Mouse (Mus musculus): ENCODE measurements around the gene Atrip.
A peak's percentile ranks its signal among the peaks of the same experiment; 100 is the strongest.

Atrip gene

DNA sequence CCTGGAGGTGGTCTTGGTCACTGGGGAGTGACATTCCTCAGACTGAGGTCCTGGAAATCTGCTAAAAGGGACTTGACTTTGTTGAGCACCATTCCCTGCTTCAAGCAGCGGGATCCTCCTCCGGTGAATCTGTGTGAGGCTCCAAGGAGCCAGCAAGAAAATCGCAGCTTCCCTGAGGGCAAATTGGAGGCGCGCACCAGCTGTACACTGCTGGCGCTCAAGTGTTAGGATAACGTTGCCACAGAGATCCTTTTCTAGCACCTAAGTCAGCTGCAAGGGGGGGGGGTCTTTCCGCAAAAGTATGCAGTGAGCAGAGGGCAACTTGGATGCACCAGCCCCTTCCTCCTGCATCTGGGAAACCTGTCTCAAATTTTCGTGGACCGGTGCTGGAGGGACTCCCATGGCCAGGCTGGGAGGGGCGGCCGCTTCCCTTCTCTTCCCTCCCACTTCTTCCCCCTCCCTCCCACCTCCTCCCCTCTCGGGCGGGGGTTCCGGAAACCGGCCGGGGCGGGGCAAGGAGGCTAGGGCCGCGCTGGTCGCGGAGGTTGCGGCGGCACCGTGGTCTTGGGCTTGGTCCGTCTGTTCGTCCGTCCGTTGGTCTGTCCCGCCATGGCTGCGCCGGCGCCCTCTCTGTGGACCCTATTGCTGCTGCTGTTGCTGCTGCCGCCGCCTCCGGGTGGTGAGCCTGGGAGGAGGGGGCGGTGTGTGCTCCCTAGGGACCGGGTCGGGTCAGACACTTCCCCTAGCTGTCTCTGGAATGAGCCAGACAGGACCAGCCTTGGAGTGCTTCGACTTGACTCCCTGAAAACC, 35.6 kb downstream of the Atrip start, which contains the start of gene Shisa5:
Shisa5 (plus strand) TSS at position 480 of the 810 bp plus-strand sequence.
- DNase-seq (ENCODE audit: low spot score) = peak; percentile 86

DNA sequence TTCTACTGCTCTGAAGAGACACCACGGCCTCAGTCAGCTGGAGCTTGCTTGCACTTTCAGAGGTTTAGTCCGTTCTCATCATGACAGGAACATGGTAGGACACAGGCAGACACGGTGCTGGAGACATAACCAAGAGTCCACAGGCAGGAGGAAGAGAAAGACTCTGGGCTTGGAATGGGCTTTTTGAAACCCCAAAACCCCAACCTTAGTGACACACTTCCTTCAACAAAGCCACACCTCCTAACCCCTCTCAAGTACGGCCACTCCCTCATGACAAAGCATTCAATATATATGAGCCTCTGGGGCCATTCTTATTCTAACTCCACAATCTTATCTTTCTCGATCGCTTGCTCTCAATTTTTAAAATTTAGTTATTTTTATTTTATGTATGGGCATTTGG, 41.5 kb downstream of the Atrip start:
- no peak for DNase-seq (ENCODE audit: low spot score)

DNA sequence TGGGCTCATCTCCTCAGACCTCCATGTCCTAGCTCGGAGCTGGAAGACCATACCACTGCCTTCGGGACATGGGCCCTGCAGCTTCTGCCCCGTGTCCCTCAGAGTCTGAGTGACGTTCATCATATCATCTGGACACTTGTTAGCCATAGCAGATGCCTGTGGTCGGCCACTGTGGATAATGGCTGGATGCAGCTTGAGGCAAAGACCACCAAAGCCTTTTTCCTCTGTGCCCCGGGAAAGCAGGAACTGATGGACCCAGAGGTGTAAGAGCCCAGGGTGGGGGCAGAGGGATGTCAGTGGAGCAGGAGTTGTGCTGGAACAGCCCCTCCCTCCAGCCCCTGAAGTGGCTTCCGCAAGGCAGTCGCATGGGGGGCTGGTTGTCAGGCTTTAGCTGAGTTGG, 42.2 kb downstream of the Atrip start:
- no peak for DNase-seq (ENCODE audit: low spot score)

DNA sequence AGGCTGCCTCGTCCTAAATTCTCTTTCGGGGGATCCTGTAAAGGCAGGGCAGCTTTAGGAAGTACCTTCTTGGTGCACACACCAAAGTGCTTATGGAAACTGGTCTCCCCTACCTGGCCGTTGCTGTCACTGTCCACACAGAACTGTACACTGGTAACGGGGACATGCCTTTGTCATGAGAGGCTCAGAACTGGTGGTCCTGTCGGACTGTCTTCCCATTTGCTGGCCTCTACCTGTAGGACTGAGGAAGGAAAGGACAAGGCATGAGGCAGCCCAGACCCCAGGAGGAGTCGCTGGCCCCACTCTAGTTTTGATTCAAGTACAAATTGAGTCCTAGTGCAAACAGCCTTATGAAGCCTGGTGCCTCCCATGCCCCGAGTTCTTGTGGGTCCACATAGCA, 42.9 kb downstream of the Atrip start:
- no peak for DNase-seq (ENCODE audit: low spot score)

DNA sequence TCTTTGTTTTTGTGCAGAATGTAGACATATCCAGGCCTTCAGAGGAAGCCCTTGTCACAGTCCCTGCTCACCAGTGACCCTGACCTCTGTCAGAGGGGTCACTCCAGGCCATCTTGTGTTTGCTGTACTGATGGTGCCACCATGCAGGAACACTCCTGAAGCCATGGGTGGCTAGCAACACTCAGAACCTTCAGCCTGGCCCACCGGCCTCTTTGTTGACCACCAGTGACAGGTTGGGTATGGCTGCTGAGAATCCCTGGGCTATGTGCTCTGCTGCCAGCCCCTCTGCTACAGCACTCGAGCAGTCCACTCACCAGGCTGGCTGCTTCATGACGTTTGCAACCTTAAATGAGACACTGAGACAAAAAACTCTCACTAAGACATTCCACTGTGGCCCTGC, 43.6 kb downstream of the Atrip start:
- no peak for DNase-seq (ENCODE audit: low spot score)

DNA sequence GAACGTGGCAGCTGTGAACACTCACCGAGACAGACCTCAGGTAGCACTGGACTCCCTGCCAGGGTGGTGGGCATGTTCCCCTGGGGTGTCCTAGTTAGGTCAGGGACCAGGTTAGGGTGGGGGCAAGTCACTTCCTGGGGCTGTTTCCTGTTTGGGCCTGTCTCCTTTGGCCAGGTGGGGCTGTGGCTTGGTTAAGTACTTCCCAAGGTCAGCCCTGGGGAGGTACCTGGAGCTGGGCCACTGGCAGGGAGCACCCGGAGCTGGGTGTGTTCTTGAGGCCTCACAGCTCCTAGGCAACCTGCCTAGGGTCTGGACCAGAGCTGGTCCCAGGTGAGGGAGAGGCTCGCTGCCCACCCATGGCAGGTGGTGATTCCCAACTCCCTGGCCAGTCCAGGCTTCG, 45.0 kb downstream of the Atrip start:
- DNase-seq (ENCODE audit: low spot score) = no peak

DNA sequence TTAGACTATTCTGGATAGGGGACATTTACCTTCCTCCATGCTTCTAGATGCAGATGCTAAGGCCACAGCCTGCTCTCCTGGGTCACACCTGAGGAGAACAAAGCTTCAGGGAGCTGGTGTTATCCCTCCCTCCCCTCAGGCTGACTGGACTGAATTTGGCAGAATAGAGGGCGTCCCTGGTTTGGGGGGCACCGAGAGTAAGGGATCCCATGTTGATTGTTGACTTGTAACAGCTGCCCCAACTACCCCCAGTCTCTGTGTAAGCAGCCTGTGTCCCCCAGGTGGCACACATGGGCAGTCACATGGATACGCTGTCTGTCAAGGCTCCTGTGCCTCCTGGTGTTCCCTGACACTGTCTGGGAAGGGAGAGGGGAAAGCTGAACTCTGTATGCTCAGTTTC, 45.5 kb downstream of the Atrip start:
- DNase-seq (ENCODE audit: low spot score) = no peak

DNA sequence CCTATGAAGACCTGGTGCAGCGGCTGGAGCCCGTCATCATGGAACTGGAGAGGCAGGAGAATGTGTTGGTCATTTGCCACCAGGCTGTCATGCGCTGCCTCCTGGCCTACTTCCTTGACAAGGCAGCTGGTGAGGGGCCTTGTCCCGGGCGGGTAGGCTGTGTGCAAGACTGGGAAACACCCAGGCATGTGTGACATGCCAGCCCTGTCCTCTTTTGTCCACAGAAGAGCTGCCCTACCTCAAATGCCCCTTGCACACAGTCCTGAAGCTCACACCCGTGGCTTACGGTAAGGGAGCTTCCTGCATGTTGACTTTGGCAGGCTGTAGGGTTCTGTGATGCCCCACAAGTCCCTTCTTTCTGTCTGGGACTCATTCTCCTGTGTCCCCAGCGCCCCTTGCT, 46.4 kb downstream of the Atrip start:
- DNase-seq (ENCODE audit: low spot score) = no peak

DNA sequence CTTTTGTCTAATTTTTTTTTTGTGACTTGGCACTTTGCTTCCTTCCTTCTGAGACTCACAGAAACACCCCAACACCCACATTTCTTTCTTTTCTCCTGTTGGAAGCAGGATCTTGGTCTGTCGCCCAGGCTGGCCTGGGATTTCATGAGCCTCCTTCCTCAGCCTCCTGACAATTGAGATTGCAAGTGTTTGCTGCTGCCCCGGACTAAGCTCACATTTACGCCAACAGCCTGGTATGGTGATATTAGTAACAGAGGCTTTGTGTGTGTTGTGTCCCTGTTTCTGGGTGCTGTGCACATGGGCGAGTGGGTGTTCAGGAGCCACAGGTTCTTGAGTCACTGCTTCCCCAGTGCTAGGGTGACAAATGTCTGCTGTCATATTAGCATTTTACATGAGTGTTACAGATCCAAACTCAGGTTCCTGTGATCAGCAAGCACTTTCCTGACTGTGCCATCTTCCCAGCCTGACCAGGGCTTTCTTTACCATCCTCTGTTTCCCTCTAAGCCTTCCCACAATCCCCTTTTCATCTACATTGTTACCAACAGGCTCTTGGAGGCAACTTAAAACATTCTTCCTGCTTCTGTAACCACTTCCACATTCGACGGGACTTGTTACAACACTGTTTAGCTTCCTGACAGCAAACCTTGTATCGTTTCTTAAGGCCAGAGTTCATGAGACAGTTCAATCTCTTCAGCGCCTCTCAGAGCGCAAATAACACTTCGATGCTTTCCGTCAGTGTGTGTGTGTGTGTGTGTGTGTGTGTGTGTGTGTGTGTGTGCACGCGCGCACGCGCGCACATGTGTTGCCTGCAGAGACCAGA, 50.8 kb downstream of the Atrip start:
- DNase-seq (ENCODE audit: low spot score) = no peak

DNA sequence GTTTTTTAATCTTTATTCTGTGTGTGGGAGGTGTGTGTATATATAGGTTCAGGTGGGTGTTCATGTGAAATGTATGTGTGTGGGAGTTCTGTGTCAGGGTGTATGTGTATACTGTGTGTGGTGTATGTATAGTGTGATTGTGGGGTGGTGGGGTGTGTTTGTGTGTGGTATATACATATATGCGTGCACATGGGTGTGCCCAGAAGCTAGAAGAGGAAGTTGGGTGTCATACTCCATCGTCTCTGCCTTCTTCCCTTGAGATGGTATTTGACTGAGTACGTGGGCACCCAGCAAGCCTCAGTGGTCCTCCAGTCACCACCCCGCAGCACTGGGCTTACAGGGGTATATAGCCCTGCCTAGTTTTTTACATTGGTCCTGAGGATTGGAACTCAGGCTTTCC, 52.5 kb downstream of the Atrip start:
- DNase-seq (ENCODE audit: low spot score) = no peak

DNA sequence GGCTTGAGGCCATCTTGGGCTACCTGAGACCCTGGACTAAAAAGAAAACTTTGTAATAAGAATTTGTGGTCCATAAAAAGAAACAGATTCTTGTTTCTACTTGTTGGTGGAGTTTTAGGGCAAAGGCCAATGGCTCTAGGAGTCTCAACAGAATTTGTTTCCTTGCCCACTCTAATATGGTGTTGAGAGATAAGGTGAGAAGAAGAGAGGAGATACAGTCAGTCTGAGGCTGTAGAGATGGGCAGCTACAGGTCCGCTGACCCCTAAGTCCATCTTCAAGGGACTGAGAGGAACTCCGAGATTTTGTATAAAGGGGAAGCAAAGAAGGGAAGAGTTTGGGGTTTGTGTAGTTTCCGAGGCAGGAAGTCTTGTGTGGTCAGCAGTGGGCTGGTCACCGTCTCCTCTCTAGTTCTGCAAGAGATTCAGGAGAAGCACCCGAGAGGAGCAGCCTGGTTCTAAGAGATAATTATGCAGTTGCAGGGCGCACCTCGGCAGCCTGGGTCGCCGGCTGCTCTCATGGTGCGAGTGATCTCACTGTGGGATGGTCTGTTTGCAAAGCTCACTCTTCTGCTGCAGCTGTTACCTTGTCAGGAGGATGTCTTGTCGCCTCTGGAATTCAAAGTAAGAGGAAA, 56.8 kb downstream of the Atrip start:
- no peak for DNase-seq (ENCODE audit: low spot score)

DNA sequence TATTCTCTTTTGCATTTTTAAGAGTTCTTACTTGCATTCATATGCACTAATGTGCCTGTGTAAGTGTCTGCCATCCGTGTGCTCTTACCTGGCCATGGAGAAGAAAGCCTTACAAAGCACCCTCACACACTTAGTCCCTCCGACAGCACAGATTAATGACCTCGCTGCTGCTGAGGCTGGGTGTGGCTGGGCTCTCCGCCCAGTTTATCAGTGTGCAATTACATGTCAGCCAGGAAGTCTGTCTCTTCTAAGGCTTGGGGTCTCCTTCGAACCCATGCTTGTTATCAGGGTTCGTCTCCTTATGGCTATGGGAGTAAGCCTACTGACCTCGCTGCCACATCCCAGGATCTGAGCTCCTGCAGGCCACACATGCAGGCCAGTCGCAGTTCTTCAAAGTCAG, 58.5 kb downstream of the Atrip start:
- DNase-seq (ENCODE audit: low spot score) = no peak

DNA sequence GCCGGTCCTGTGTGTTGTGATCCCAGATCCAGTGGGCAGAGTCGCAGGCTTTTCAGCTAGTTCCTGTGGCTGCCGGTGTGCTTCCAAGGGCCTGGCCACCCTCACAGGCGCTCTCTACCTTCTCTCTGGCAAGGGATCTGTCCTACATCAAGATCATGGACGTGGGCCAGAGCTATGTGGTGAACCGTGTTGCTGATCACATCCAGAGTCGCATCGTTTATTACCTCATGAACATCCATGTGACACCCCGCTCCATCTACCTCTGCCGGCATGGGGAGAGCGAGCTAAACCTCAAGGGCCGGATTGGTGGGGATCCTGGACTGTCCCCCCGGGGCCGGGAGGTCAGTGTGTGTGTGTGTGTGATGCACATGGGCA, 63.6 kb downstream of the Atrip start:
- no peak for DNase-seq (ENCODE audit: low spot score)

DNA sequence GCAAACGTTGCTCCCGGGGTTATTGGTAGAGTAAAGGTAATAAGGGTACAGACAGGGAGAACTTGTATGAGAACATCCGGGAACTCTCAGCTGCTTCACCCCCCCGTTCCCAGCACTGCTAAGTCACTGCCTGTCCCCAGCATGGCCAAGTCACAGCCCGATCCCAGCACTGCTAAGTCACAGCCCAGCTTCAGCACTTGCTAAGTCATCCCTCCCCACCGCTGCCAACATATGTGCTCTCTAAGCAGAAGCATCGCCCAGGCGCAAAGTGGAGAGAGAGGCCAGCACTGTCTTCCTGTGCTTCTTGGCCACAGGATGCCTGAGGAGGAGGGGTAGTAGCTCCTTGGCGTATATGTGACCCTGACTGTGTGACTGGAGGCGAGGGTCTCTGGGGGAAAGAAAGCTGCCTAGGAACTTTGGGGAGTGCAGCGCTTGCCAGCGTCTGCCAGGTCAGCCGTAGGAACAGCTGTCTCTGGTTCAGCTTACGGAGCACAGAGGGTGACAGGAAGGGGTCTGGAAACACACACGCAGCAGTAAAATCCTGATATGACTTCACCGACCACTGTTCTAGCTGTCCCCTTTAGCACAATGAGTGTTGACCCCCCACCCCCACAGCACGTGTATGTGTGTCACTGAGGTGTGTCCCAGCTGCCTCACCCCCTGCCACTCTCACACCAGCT, 64.1 kb downstream of the Atrip start:
- DNase-seq (ENCODE audit: low spot score) = peak; percentile 14

DNA sequence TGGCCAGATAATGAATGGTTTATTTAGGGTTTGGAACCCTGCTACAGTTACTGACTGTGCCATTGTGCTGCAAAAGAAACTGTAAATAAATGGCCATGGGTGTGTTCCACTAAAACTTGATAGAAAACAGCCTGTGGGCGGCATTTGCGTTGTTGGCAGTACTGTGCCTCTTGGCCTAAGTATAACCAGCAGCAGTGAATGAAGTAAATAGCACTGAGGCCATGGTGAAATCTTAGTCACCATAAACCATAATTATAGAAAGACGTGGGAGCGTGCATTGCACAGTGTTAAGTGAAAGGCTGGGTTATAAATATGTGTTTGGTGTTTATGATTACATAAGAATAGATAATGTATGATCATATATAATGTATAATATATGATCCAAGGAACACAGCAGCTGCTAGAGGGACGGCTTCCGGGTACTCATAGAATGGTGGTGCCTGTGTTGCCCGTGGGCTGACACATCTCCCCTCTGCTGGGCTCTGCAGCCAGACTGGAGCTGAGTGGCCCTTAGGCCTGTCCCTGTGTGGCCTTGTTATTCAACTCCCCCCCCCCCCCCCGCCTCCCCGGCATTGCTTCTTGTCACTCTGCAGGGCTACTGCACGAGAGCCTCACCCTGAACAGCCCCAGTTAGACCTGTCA, 64.8 kb downstream of the Atrip start:
- DNase-seq (ENCODE audit: low spot score) = no peak

DNA sequence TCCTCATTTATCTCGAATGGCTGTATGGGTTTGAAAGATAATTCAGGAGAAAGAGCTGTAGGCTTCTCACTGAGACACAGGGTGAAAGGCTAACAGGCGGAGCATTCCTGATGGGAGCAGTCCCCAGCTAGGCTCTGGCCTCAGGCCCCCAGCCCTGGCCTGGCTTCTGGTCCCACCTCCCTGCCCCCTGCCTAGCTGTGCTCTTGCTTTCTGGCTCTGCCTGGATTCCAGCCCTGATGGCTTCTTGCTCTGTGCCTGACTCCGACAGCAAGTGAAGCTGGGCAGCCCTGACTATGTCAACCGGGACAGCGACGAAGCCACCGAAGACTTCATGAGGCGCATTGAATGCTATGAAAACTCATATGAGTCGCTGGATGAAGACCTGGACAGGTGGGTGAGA, 65.8 kb downstream of the Atrip start:
- no peak for DNase-seq (ENCODE audit: low spot score)
